Mouse (Mus musculus) liver, embryonic 11.5 days (tissue): ENCODE data around the gene Ccdc85b. TPM values are rescaled to one million over a fixed set of nuclear protein-coding genes. Genes with fewer than 3 reads are reported as not detected.
A peak's percentile ranks its signal among the peaks of the same experiment; 100 is the strongest.

Experiments
- ATAC-seq: fragments of 200-750 bp; cut with Nextera tagmentation; replicated peaks from 2 replicates; pipeline ENCODE4 v1.8.0; 2017; ENCODE audit warnings: moderate number of reproducible peaks, mild to moderate bottlenecking, moderate TSS enrichment, moderate library complexity; ENCODE audit not compliant: low FRiP score
- DNase-seq: peaks from one replicate; pipeline ENCODE4 v3.0.0-alpha.2; 2017; ENCODE audit warnings: low spot score
- H3K27ac ChIP-seq: fragments of 300-500 bp; sonication (generic); 2 replicates; pipeline ENCODE4 v1.5.1; 2014; ENCODE audit warnings: mild to moderate bottlenecking, low read depth, low read length, control low read depth
- H3K27me3 ChIP-seq: fragments of 300-500 bp; sonication (generic); replicated peaks from 2 replicates; pipeline ENCODE4 v1.6.1; 2014; ENCODE audit warnings: low read length, mixed read lengths; ENCODE audit not compliant: control insufficient read depth, insufficient read depth
- H3K36me3 ChIP-seq: fragments of 300-500 bp; sonication (generic); 2 replicates; pipeline ENCODE4 v1.6.1; 2014; ENCODE audit warnings: mild to moderate bottlenecking, low read length, moderate library complexity, mixed read lengths; ENCODE audit not compliant: control insufficient read depth, insufficient read depth
- H3K4me1 ChIP-seq: fragments of 300-500 bp; sonication (generic); replicated peaks from 2 replicates; pipeline ENCODE4 v1.6.1; 2014; ENCODE audit warnings: low read length, mixed read lengths; ENCODE audit not compliant: control insufficient read depth, insufficient read depth
- H3K4me2 ChIP-seq: fragments of 300-500 bp; sonication (generic); 2 replicates; pipeline ENCODE4 v1.6.1; 2014; ENCODE audit warnings: mild to moderate bottlenecking, control low read depth, moderate library complexity
- H3K4me3 ChIP-seq: fragments of 300-500 bp; sonication (generic); 2 replicates; pipeline ENCODE4 v1.5.1; 2014; ENCODE audit warnings: low read depth, low read length, control low read depth
- H3K9ac ChIP-seq: fragments of 300-500 bp; sonication (generic); 2 replicates; pipeline ENCODE4 v1.6.1; 2014; ENCODE audit warnings: low read depth, low read length, control low read depth
- H3K9me3 ChIP-seq: fragments of 300-500 bp; sonication (generic); 2 replicates; pipeline ENCODE4 v1.6.1; 2016; ENCODE audit warnings: low read length, inconsistent platforms, mixed read lengths; ENCODE audit not compliant: control insufficient read depth
- WGBS: fragments of 180-500 bp; shearing (Covaris S2); extraction: QIAGEN DNeasy Blood & Tissue Kit; methylation state at CpG from one replicate; pipeline ENCODE4 v1.1.7; 2014; 5-methylcytosine and 5-hydroxymethylcytosine counted together
- polyA plus RNA-seq: library from polyadenylated mRNA; unstranded; fragments of >200 nt; fragmentation: Nextera tagmentation; extraction: Ambion mirVana; gene quantifications from 2 replicates; pipeline ENCODE4 v1.2.1, GENCODE M21; 2014

The Ccdc85b gene
- polyA plus RNA-seq, 1 experiment from 2014 or later, result 6.3 TPM

DNA sequence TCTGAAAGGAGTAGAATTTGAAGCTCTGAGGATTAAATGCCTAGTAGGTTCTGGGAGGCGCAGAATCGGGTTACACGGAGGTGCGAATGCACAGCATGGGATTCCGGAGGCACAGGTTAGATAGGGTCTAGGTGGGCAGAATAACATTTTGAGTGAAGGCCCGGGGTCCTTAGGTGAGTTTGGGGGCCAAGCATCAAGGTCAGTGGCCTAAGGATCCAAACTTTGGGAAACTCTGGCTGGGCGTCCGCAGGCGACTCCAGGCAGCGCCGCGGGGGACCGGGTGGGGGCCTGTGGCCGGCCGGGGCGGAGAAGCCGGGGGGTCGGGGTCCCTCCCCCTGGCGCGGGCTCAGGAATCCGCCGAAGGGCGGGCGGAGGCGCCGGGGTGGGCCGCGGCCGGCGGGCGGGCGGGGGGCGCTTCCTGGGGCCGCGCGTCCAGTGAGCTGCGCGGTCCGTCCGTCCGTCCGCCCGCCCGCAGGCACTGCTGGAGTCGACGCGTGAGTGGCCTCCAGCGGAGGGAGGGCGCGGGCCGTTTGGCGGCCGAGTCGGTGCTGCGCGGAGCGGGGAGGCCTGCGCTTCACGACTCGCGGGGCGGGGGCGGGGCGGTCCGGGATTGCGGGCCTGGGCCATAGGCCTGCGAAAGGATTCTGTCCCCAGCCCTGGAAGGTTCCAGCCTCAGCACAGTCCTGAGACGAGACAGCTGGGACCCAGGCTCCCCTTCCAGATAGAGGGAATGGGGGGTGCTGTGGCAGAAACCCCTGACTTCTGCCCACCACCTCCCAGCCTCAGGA, 16.8 kb upstream of the Ccdc85b start:
- Histone ChIP-seq H3K4me1 (peaks cover 4% of the 10 kb centered on the region; the same call in 1 of the 2 replicates), H3K4me2 (peak overlapping the region; percentile 96), H3K36me3 (peaks cover 6% of the 10 kb centered on the region; the same call in 1 of the 2 replicates), H3K27me3 (no peaks in the 10 kb centered on the region; the same call in 1 of the 2 replicates), H3K9ac (peak overlapping the region; percentile 65), H3K4me3 (peak overlapping the region; percentile 62), H3K27ac (peak overlapping the region; percentile 59), H3K9me3 (no peaks in the 10 kb centered on the region)
- peak; percentile 25; the same call in 1 of the 2 replicates for ATAC-seq
- no peak for DNase-seq
- 2% methylated on average over 63 of the region's 68 CpGs for WGBS

DNA sequence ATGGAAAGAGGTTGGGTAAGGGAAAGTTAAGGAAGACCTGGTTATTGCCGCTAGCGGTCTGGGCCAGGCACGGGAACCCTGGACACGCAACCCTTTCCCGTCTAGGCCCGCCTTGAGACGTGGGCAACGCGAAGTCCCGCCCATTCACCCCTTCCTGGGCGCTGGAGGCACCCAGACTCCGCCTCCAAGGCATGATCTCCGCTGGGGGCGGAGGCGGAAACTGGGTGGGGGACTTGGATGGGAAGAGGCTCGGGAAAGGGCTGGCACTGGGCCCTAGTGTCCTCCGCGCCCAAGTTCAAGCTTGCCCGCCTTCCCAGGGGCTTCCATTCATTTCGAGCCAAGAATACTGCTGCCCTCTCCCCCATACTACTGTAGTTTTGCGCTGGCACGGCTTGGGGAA, 16.0 kb upstream of the Ccdc85b start, which contains the start of gene Efemp2:
Gene Efemp2, plus strand, starts transcription at position 235 of the 400 bp plus-strand sequence.
- Histone ChIP-seq H3K4me2 (peak within 1 kb of the TSS; percentile 96), H3K9ac (peak within 1 kb of the TSS; percentile 65), H3K36me3 (peaks cover 4% of the 10 kb centered on the region; the same call in 1 of the 2 replicates), H3K27ac (peak within 1 kb of the TSS; percentile 59), H3K9me3 (no peaks in the 10 kb centered on the region), H3K27me3 (no peaks in the 10 kb centered on the region; the same call in 1 of the 2 replicates), H3K4me3 (peak within 1 kb of the TSS; percentile 62), H3K4me1 (peaks cover 4% of the 10 kb centered on the region; the same call in 1 of the 2 replicates)
- DNase-seq (peak; percentile 81), ATAC-seq (peak; percentile 81)
- 4% methylated on average over 22 of the region's 22 CpGs for WGBS

DNA sequence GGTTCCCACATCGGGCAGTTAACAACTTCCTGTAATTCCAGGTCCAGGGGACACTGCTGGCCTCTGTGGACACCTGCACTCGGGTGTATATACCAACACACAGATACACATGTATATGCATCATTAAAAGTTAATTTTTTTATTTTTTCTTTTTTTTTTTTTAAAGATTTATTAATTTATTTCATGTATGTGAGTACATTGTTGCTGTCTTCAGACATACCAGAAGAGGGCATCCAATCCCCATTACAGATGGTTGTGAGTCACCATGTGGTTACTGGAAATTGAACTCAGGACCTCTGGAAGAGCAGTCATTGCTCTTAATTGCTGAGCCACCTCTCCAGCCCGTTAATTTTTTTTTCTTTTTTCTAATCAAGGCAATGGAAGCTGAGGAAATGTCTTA, 15.2 kb upstream of the Ccdc85b start:
- no peak overlapping the region for H3K4me3 ChIP-seq
- H3K9me3 ChIP-seq, result no peaks in the 10 kb centered on the region
- peaks cover 4% of the 10 kb centered on the region; the same call in 1 of the 2 replicates for H3K4me1 ChIP-seq
- no peak for DNase-seq
- H3K27ac ChIP-seq, result no peak overlapping the region
- ATAC-seq, result no peak
- H3K4me2 ChIP-seq, result no peak overlapping the region
- H3K27me3 ChIP-seq, result no peaks in the 10 kb centered on the region; the same call in 1 of the 2 replicates
- no peak overlapping the region for H3K9ac ChIP-seq
- H3K36me3 ChIP-seq, result 0 out of 2 replicates have a peak, but pooled peaks cover 4% of the 10 kb centered on the region
- 62% methylated on average over 3 of the region's 3 CpGs for WGBS

DNA sequence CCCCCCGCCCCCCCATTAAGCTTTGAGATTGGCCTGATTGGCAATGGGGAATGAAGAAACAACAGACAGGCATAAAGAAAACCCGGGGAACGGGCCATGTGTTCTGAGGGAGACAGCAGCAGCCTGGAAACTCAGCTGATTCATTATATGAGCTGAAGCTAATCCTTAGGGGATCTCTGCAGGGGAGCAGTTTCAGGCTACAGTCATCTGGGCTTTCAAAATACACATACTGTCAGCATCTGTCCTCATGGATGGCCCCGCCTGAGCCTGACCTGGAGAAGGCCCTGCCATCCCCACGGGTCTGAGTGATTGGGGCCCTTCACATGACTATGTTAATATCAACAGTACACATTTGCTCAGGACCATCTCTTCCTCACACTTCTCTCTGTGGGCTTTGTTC, 14.2 kb upstream of the Ccdc85b start:
- WGBS, result 60% methylated on average over 5 of the region's 5 CpGs
- ATAC-seq (no peak), DNase-seq (no peak)
- Histone ChIP-seq H3K4me1 (peaks cover 4% of the 10 kb centered on the region; the same call in 1 of the 2 replicates), H3K27ac (no peak overlapping the region), H3K4me2 (no peak overlapping the region), H3K27me3 (no peaks in the 10 kb centered on the region; the same call in 1 of the 2 replicates), H3K9me3 (no peaks in the 10 kb centered on the region), H3K36me3 (peaks cover 5% of the 10 kb centered on the region; the same call in 1 of the 2 replicates), H3K9ac (no peak overlapping the region), H3K4me3 (no peak overlapping the region)

DNA sequence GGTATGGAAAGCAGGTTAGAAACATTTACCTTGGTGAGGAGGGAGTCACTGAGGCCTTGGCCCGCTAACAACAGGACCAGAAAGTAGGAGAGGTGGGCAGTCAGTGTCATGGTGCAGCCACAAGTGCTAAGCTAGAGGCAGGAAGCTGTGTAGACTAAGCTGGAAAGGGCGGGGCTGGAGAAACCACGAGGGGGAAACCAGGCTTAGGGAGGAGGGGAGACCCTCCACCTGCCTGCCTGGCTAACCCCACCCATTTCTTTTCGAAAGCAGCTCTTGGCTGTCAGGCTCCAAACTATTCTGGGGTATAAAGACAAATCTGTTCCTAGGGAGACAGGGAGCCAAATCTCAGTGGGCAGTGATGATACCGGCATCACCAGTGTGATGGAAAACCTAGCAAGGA, 10.7 kb upstream of the Ccdc85b start, which contains the start of gene Ctsw:
Gene Ctsw, minus strand, starts transcription at position 134 of the 400 bp plus-strand sequence.
- ATAC-seq, result no peak
- 42% methylated on average over 5 of the region's 5 CpGs for WGBS

DNA sequence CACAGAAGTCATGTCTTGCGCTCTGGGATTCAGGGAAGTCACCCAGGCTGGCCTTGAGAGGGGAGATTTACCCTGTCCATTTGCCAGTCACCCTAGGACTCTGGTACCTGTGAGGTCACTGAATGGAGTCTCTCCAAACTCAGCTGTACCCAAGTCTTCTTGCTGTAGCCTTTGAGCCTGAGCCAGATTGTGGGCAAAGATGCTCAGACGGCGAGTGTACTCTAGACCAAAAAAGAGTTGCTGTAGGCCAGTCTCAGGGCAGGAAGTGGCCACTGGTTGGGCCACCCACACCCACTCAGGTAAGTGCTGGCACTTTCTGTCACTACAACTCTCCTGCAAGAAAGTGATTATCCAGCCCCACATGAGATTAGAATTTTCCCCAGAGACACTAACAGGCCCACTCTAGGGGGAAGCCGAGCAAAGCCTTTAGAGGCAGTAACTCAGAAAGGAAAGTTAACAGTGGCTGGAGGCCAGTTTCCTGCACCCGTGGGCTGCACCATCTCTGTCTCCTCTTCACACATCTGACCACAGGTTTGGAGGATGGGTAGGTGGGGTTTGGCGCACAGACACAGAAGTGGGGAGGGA, 9.3 kb upstream of the Ccdc85b start:
- no peak overlapping the region for H3K27ac ChIP-seq
- H3K4me1 ChIP-seq, result no peaks in the 10 kb centered on the region
- WGBS, result 87% methylated on average over 6 of the region's 6 CpGs
- peaks cover 19% of the 10 kb centered on the region for H3K36me3 ChIP-seq
- DNase-seq (no peak), ATAC-seq (no peak)
- H3K27me3 ChIP-seq, result no peaks in the 10 kb centered on the region
- H3K9me3 ChIP-seq, result no peaks in the 10 kb centered on the region
- H3K9ac ChIP-seq, result no peak overlapping the region
- H3K4me2 ChIP-seq, result no peak overlapping the region
- H3K4me3 ChIP-seq, result no peak overlapping the region

More for the DNA sequence above, 10.7 kb upstream of the Ccdc85b start, which contains the start of gene Ctsw:
- no peaks in the 10 kb centered on the region for H3K27me3 ChIP-seq
- H3K9ac ChIP-seq, result no peak within 1 kb of the TSS
- H3K9me3 ChIP-seq, result no peaks in the 10 kb centered on the region
- H3K4me3 ChIP-seq, result no peak within 1 kb of the TSS
- no peaks in the 10 kb centered on the region for H3K4me1 ChIP-seq
- peaks cover 17% of the 10 kb centered on the region for H3K36me3 ChIP-seq
- no peak within 1 kb of the TSS for H3K4me2 ChIP-seq
- no peak for DNase-seq
- H3K27ac ChIP-seq, result no peak within 1 kb of the TSS

DNA sequence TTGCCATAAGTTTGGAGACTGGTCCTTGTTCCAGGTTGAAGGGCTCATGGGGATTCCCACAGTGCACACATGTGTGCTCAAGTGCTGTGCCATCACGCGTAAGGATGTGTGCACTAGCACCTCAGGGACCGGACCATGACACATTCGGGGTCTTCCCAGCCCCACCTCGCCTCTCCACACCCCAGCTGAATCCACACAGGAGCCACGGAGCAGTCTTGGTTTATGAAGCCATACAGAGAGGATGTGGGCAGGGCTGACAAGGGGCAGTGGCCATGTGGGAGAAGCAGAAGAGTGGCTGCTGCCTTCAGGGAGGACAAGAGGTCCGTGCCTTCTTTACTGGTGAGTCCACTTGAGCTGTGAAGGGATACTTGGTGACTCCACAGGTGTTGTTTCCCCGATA, 7.3 kb upstream of the Ccdc85b start:
- H3K4me1 ChIP-seq, result peaks cover 8% of the 10 kb centered on the region
- H3K27ac ChIP-seq, result no peak overlapping the region
- no peaks in the 10 kb centered on the region for H3K27me3 ChIP-seq
- DNase-seq, result no peak
- ATAC-seq, result no peak
- 89% methylated on average over 8 of the region's 8 CpGs for WGBS
- no peak overlapping the region for H3K9ac ChIP-seq
- H3K4me3 ChIP-seq, result no peak overlapping the region
- H3K4me2 ChIP-seq, result no peak overlapping the region
- H3K36me3 ChIP-seq, result peaks cover 19% of the 10 kb centered on the region
- no peaks in the 10 kb centered on the region for H3K9me3 ChIP-seq

DNA sequence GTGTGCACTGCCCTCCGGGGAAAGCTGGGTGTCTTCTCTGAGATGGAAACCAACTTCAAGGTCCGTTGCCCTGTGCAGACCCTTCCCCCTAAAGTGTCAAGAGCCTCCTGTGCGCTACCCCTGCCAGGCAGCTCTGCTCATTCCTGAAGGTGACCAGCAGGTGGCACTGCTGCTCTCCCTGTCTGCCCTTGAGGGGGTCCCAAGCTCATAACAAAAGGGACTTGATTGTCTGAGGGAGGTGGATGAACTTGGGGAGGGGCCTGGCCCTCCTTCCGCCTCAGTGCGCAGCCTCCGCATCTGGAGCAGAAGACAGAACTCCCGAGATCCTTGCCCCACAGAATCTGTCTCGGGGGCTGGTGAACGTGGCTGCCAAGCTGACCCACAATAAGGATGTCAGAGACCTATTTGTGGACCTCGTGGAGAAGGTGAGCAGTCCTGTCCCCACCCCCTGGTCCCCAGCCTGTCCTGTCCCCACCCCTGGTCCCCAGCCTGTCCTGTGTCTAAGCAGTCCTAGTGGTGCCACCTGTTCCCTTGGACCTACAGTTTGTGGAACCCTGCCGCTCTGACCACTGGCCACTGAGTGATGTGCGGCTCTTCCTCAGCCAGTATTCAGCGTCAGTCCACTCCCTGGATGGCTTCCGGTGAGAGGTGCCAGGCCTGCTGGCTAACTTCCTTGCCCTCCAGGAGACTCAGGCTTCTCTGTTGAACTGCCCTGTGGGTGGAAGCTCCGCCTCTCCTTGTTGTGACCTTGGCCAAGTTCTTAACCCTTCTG, 6.3 kb upstream of the Ccdc85b start:
- H3K9me3 ChIP-seq, result no peaks in the 10 kb centered on the region
- no peak overlapping the region for H3K27ac ChIP-seq
- H3K36me3 ChIP-seq, result peaks cover 19% of the 10 kb centered on the region
- H3K4me2 ChIP-seq, result peak overlapping the region; percentile 1; the same call in 1 of the 2 replicates
- H3K9ac ChIP-seq, result no peak overlapping the region
- ATAC-seq (no peak), DNase-seq (peak; percentile 54)
- H3K27me3 ChIP-seq, result no peaks in the 10 kb centered on the region
- peak overlapping the region; percentile 9; the same call in 1 of the 2 replicates for H3K4me3 ChIP-seq
- WGBS, result 59% methylated on average over 15 of the region's 15 CpGs
- peaks cover 8% of the 10 kb centered on the region for H3K4me1 ChIP-seq
